Mouse (Mus musculus) intestine, embryonic 14.5 days (tissue): ENCODE data around the gene Palmd. TPM values are rescaled to one million over a fixed set of nuclear protein-coding genes. Genes with fewer than 3 reads are reported as not detected.

Experiments
- ATAC-seq: fragments of 200-750 bp; cut with Nextera tagmentation; replicated peaks from 2 replicates; pipeline ENCODE4 v1.8.0; 2017; ENCODE audit warnings: low read depth, moderate number of reproducible peaks, moderate TSS enrichment, moderate library complexity; ENCODE audit not compliant: low FRiP score, low TSS enrichment
- DNase-seq: peaks from one replicate; pipeline ENCODE4 v3.0.0-alpha.2; 2018; ENCODE audit warnings: low spot score
- H3K27ac ChIP-seq: fragments of 300-500 bp; sonication (generic); 2 replicates; pipeline ENCODE4 v1.5.1; 2014; ENCODE audit warnings: low read depth, mild to moderate bottlenecking, control low read depth
- H3K27me3 ChIP-seq: fragments of 300-500 bp; sonication (generic); replicated peaks from 2 replicates; pipeline ENCODE4 v1.6.1; 2014; ENCODE audit warnings: low read length, control low read depth; ENCODE audit not compliant: control insufficient read depth, insufficient read depth
- H3K36me3 ChIP-seq: fragments of 300-500 bp; sonication (generic); 2 replicates; pipeline ENCODE4 v1.6.1; 2014; ENCODE audit warnings: low read length, control low read depth; ENCODE audit not compliant: control insufficient read depth, insufficient read depth
- H3K4me1 ChIP-seq: fragments of 300-500 bp; sonication (generic); replicated peaks from 2 replicates; pipeline ENCODE4 v1.6.1; 2014; ENCODE audit warnings: low read length, control low read depth, mixed read lengths; ENCODE audit not compliant: control insufficient read depth, insufficient read depth
- H3K4me2 ChIP-seq: fragments of 300-500 bp; sonication (generic); 2 replicates; pipeline ENCODE4 v1.6.1; 2014; ENCODE audit warnings: low read length
- H3K4me3 ChIP-seq: fragments of 300-500 bp; sonication (generic); 2 replicates; pipeline ENCODE4 v1.5.1; 2014; ENCODE audit warnings: low read depth, low read length, control low read depth, mixed read lengths
- H3K9ac ChIP-seq: fragments of 300-500 bp; sonication (generic); 2 replicates; pipeline ENCODE4 v1.6.1; 2014; ENCODE audit warnings: mild to moderate bottlenecking, low read length
- H3K9me3 ChIP-seq: fragments of 300-500 bp; sonication (generic); 2 replicates; pipeline ENCODE4 v1.6.1; 2016; ENCODE audit warnings: low read length, control low read depth; ENCODE audit not compliant: control insufficient read depth
- WGBS: fragments of 180-500 bp; shearing (Covaris S2); extraction: QIAGEN DNeasy Blood & Tissue Kit; methylation state at CpG from one replicate; pipeline ENCODE4 v1.1.7; 2014; 5-methylcytosine and 5-hydroxymethylcytosine counted together
- polyA plus RNA-seq: library from polyadenylated mRNA; unstranded; fragments of >200 nt; fragmentation: Nextera tagmentation; extraction: Ambion mirVana; gene quantifications from 2 replicates; pipeline ENCODE4 v1.2.1, GENCODE M21; 2014

The Palmd gene
- polyA plus RNA-seq, 1 experiment from 2014 or later: 3.2 TPM

DNA sequence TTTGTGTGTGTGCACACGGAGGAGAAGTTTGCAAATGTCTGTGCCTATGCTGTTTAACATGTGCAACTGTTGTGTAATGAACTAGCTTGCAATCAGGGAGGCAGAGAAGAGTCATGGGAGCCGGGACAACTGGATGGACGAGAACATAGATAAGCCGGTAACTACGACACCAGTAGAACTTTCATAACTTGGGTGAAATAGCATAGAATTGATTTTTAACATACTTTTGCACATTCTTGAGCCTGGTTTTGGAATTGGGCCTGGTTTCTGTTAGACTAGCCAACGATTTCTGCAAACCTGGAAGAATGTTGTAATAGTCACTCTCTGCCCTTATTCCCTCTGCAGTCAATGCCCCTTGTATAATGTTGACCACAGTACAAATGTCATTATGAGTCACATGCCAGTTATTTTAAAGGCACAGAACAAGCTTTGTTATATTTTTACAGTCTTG lies 18.1 kb downstream of the Palmd start:
- no peaks in the 10 kb centered on the region for H3K27me3 ChIP-seq
- H3K9ac ChIP-seq: no peak overlapping the region
- H3K4me2 ChIP-seq: no peak overlapping the region
- no peak overlapping the region for H3K27ac ChIP-seq
- DNase-seq (no peak), ATAC-seq (no peak)
- H3K9me3 ChIP-seq: no peaks in the 10 kb centered on the region
- no peaks in the 10 kb centered on the region for H3K4me1 ChIP-seq
- WGBS: 74% methylated on average over 6 of the region's 6 CpGs
- no peaks in the 10 kb centered on the region for H3K36me3 ChIP-seq
- no peak overlapping the region for H3K4me3 ChIP-seq

- Histone ChIP-seq H3K36me3 (no peaks in the 10 kb centered on the region), H3K4me3 (no peak overlapping the region), H3K9me3 (no peaks in the 10 kb centered on the region), H3K4me1 (no peaks in the 10 kb centered on the region), H3K9ac (no peak overlapping the region), H3K27me3 (no peaks in the 10 kb centered on the region), H3K4me2 (no peak overlapping the region), H3K27ac (no peak overlapping the region)
- WGBS: 79% methylated on average over 4 of the region's 4 CpGs
- no peak for ATAC-seq
- no peak for DNase-seq
Measured at GRCm38 (mm10) chr3:116946476-116946875, 22.3 kb downstream of the Palmd start.

DNA sequence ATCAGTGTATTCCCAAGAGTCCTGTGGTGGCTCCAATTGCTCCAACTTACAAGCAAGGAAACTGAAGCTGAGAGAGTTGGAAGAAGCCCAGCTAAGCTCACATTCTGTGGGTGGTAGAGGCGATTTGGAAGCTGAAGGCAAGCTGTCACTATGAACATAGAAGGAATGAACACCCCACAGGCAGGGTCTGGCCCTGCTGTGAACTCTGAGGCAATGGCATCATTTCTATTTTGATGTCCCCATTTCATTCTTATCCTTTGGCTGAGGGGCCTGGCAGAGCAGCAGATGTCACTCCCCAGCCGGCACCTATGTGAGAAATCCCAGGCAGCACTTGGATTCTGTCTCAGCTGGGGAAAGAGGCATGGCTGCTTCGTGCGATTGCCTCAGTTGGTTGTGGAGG lies 25.4 kb downstream of the Palmd start:
- Histone ChIP-seq H3K4me1 (no peaks in the 10 kb centered on the region), H3K9me3 (no peaks in the 10 kb centered on the region), H3K4me3 (no peak overlapping the region), H3K4me2 (no peak overlapping the region), H3K36me3 (no peaks in the 10 kb centered on the region), H3K27me3 (no peaks in the 10 kb centered on the region), H3K9ac (no peak overlapping the region), H3K27ac (no peak overlapping the region)
- DNase-seq (no peak), ATAC-seq (no peak)
- 63% methylated on average over 4 of the region's 4 CpGs for WGBS

DNA sequence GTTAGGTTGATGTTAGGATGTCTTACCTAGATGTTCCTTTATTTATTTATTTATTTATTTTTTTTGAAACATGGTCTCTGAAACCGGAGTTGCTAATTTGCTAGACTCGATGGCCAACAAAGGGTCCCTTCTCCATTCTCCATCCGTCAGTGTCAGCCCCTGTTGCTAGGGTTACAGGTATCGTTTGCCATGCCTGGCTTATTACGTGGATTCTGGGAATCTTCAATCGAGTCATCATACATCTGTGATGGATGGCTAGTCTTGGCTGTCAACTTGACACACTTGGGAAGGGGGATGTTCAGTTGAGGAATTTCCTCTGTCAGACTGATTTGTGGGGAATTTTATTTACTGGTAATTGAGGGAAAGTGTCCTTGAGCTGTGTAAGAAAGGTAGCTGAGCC lies 26.0 kb downstream of the Palmd start:
- Histone ChIP-seq H3K4me1 (no peaks in the 10 kb centered on the region), H3K4me2 (no peak overlapping the region), H3K4me3 (no peak overlapping the region), H3K9ac (no peak overlapping the region), H3K9me3 (no peaks in the 10 kb centered on the region), H3K36me3 (no peaks in the 10 kb centered on the region), H3K27ac (no peak overlapping the region), H3K27me3 (no peaks in the 10 kb centered on the region)
- WGBS: 68% methylated on average over 6 of the region's 6 CpGs
- ATAC-seq: no peak
- no peak for DNase-seq

GRCm38 (mm10) chr3:116941559-116942117 lies 27.1 kb downstream of the Palmd start:
- Histone ChIP-seq H3K4me2 (no peak overlapping the region), H3K9me3 (no peaks in the 10 kb centered on the region), H3K4me1 (no peaks in the 10 kb centered on the region), H3K27ac (no peak overlapping the region), H3K9ac (no peak overlapping the region), H3K36me3 (no peaks in the 10 kb centered on the region), H3K4me3 (no peak overlapping the region), H3K27me3 (no peaks in the 10 kb centered on the region)
- DNase-seq: no peak
- ATAC-seq: no peak
- WGBS: 82% methylated on average over 1 of the region's 1 CpGs

DNA sequence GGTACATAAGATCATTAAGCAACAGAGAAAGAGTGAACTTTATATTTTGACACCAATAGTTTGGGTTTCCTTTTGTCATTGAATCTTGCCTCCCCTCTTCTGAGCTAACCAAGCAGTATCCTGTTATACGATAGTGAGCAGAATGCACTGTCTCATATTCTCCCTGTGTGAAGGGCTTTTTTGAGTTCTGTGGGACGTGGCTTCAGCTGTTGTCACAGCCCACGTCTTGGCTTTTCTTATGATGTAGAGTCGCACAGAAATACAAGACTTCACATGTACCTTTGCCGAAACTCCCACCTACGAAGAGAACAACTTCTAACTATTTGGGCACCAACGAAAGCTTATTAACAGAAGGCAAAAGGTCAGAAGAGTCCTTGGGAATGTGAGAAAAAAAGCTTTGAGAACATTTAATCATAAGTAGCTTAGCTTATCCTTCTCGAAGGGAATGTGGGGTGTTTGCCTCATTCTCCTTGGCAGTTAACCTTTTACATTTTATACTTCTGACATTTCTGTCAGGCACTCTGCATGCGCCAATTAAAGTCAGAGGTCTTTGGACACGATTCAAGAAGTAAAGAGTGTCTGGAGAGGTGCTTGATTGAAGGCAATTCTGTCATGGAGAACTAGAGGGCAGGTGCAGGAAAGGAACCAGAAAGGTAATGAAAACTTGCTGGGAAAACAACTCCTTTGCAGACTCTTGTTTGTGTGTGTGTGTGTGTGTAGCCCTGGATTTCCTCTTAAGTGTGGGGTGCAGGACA lies 27.8 kb downstream of the Palmd start:
- Histone ChIP-seq H3K27me3 (no peaks in the 10 kb centered on the region), H3K4me3 (no peak overlapping the region), H3K4me2 (no peak overlapping the region), H3K9me3 (no peaks in the 10 kb centered on the region), H3K4me1 (no peaks in the 10 kb centered on the region), H3K9ac (no peak overlapping the region), H3K27ac (no peak overlapping the region), H3K36me3 (no peaks in the 10 kb centered on the region)
- DNase-seq: no peak
- WGBS: 77% methylated on average over 10 of the region's 10 CpGs
- ATAC-seq: no peak

DNA sequence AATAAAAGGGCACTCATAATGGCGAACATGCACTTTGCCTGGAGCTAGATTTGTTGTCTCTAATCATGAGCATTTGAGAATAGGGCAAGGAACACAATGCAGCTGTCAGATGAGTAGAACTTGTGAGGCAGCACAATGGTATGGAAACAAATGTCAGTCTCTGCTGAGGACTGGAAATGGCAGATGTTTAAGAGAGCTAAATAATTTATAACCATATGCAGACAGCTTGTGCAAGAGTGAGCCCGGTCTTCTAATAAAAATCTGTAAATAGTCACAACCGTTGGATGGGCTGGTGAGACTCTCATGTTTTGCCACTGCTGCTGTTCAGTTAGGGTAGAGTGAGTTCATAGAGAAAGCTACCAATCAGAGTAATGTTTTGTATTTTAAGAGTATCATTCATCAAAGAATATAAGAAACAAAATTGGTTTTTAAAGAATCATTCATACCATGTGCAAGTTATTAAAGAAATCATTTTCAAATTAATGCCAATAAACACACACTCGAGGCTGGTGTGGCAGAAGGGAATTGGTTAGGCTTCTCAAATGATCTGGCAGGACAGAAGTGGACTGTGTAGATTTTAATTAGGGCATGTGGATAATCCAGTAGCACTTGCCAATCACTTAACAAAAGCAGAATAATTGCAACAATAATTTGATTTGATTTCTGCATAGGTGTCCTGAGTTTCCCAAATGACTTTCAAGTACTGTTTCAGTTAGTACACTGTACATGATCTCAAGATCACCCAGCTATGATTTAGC lies 31.7 kb downstream of the Palmd start:
- H3K27me3 ChIP-seq: no peaks in the 10 kb centered on the region
- no peak overlapping the region for H3K9ac ChIP-seq
- WGBS: 78% methylated on average over 4 of the region's 4 CpGs
- no peaks in the 10 kb centered on the region for H3K4me1 ChIP-seq
- H3K9me3 ChIP-seq: no peaks in the 10 kb centered on the region
- no peak for ATAC-seq
- no peak for DNase-seq
- no peaks in the 10 kb centered on the region for H3K36me3 ChIP-seq
- no peak overlapping the region for H3K4me2 ChIP-seq
- no peak overlapping the region for H3K27ac ChIP-seq
- H3K4me3 ChIP-seq: no peak overlapping the region

DNA sequence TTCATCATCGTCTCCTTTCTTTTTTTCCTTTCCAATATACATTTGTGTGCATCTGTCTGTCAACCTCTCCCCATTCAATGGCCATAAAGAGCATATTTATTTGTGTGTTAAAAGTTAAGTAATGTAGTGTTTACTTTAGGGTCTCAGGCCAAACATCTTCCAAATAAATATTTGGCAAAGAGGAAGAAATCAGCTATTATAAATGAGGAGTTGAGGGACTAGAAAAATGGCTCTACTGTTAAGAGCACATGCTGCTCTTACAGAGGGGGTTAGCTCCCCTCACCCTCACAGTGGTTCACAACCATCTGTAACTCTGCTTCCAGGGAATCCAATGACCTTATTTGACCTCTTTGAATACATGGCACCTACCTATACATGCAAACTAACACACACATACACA lies 35.6 kb downstream of the Palmd start:
- H3K4me1 ChIP-seq: no peaks in the 10 kb centered on the region
- no peaks in the 10 kb centered on the region for H3K27me3 ChIP-seq
- no peaks in the 10 kb centered on the region for H3K36me3 ChIP-seq
- 63% methylated on average over 1 of the region's 1 CpGs for WGBS
- no peak overlapping the region for H3K4me3 ChIP-seq
- H3K27ac ChIP-seq: no peak overlapping the region
- no peak overlapping the region for H3K4me2 ChIP-seq
- ATAC-seq: no peak
- H3K9ac ChIP-seq: no peak overlapping the region
- no peak for DNase-seq
- no peaks in the 10 kb centered on the region for H3K9me3 ChIP-seq
